Mouse (Mus musculus) CH12.LX (cell line): ENCODE measurements around the gene Cox4i2. TPM values are rescaled to one million over a fixed set of nuclear protein-coding genes. Genes with fewer than 3 reads are reported as not detected.

Experiments used
- DNase-seq: peaks from one replicate; pipeline ENCODE4 v3.0.0-alpha.2; 2013; ENCODE audit errors: extremely low read depth
- H3K27ac ChIP-seq: 2 replicates; pipeline ENCODE4 v1.5.1; 2012; ENCODE audit warnings: low read depth, mild to moderate bottlenecking, control low read depth, moderate library complexity; ENCODE audit not compliant: insufficient read depth
- H3K27me3 ChIP-seq: replicated peaks from 2 replicates; pipeline ENCODE3; 2012; ENCODE audit warnings: inconsistent platforms
- H3K36me3 ChIP-seq, 2 experiments: replicated peaks in 1 of 2; 2 replicates each; pipeline versions ENCODE3 to v1.6.1; 2012; ENCODE audit warnings: inconsistent platforms in 1 of 2, low read length in 1 of 2, mild to moderate bottlenecking in 1 of 2, mixed read lengths in 1 of 2, moderate library complexity in 1 of 2; ENCODE audit not compliant: control insufficient read depth in 1 of 2, insufficient read depth in 1 of 2
- H3K4me1 ChIP-seq, 2 experiments: 2 replicates each; pipeline ENCODE4 v1.6.1; 2012; ENCODE audit warnings: inconsistent platforms in 1 of 2, moderate library complexity in 1 of 2; ENCODE audit not compliant: insufficient read depth in 2 of 2, control insufficient read depth in 1 of 2
- H3K4me2 ChIP-seq: 2 replicates; pipeline ENCODE4 v1.6.1; 2012; ENCODE audit warnings: low read depth, mild to moderate bottlenecking, control low read depth; ENCODE audit not compliant: poor library complexity, insufficient read depth, severe bottlenecking
- H3K4me3 ChIP-seq, 3 experiments: fragments of 150-350 bp in 1 of 3; sonication (generic) in 1 of 3; replicated peaks in 1 of 3; 2 replicates each; pipeline versions ENCODE3 to v1.5.1; 2011 to 2012; ENCODE audit warnings: low read depth in 2 of 3, low read length in 2 of 3, mild to moderate bottlenecking in 2 of 3, moderate library complexity in 2 of 3, control low read depth in 1 of 3, improper control_type of control experiment in 1 of 3, inconsistent platforms in 1 of 3, mixed read lengths in 1 of 3; ENCODE audit not compliant: poor library complexity in 1 of 3
- H3K79me2 ChIP-seq: replicated peaks from 2 replicates; pipeline ENCODE4 v1.6.1; 2012; ENCODE audit warnings: mild to moderate bottlenecking, moderate library complexity; ENCODE audit not compliant: control insufficient read depth, poor library complexity, insufficient read depth, severe bottlenecking; ENCODE audit errors: extremely low read depth
- H3K9ac ChIP-seq: 2 replicates; pipeline ENCODE4 v1.6.1; 2012; ENCODE audit warnings: low read depth, mild to moderate bottlenecking, control low read depth, moderate library complexity; ENCODE audit not compliant: insufficient read depth
- H3K9me3 ChIP-seq: replicated peaks from 2 replicates; pipeline ENCODE3; 2012; ENCODE audit warnings: low read length, inconsistent platforms, mixed read lengths
- BHLHE40 ChIP-seq: IDR thresholded peaks from 2 replicates; pipeline ENCODE4 v1.6.1; 2011; ENCODE audit warnings: mild to moderate bottlenecking, low read depth, low read length, improper control_type of control experiment
- CHD2 ChIP-seq: IDR thresholded peaks from 2 replicates; pipeline ENCODE4 v1.6.1; 2011; ENCODE audit warnings: low read length, improper control_type of control experiment
- E2F4 ChIP-seq: IDR thresholded peaks from 2 replicates; pipeline ENCODE4 v1.6.1; 2011; ENCODE audit warnings: low read depth, low read length, improper control_type of control experiment; ENCODE audit not compliant: insufficient replicate concordance
- GABPA ChIP-seq: IDR thresholded peaks from 2 replicates; pipeline ENCODE4 v1.6.1; 2012; ENCODE audit warnings: low read depth, low read length, improper control_type of control experiment, inconsistent platforms; ENCODE audit not compliant: insufficient replicate concordance
- IRF4 ChIP-seq: IDR thresholded peaks from 2 replicates; pipeline ENCODE4 v1.6.1; 2014; ENCODE audit warnings: low read depth, mild to moderate bottlenecking, inconsistent platforms, low read length, improper control_type of control experiment
- MAFK ChIP-seq: IDR thresholded peaks from 2 replicates; pipeline ENCODE4 v1.6.1; 2011; ENCODE audit warnings: low read length, improper control_type of control experiment; ENCODE audit not compliant: insufficient replicate concordance
- MAZ ChIP-seq: IDR thresholded peaks from 2 replicates; pipeline ENCODE4 v1.6.1; 2012; ENCODE audit warnings: low read depth, mild to moderate bottlenecking, inconsistent platforms, low read length, improper control_type of control experiment, moderate library complexity
- MEF2A ChIP-seq: IDR thresholded peaks from 2 replicates; pipeline ENCODE4 v1.6.1; 2014; ENCODE audit warnings: low read depth, mild to moderate bottlenecking, inconsistent platforms, low read length, improper control_type of control experiment, borderline replicate concordance
- MXI1 ChIP-seq: IDR thresholded peaks from 2 replicates; pipeline ENCODE4 v1.6.1; 2011; ENCODE audit warnings: mild to moderate bottlenecking, low read depth, low read length, improper control_type of control experiment
- POLR2A ChIP-seq: IDR thresholded peaks from 2 replicates; pipeline ENCODE4 v1.6.1; 2011; ENCODE audit warnings: low read depth, mild to moderate bottlenecking, improper control_type of control experiment, low read length
- RCOR1 ChIP-seq: conservative IDR thresholded peaks from 2 replicates; pipeline ENCODE4 v1.6.1; 2012; ENCODE audit warnings: low read depth, mild to moderate bottlenecking, inconsistent platforms, low read length, improper control_type of control experiment
- SMC3 ChIP-seq: IDR thresholded peaks from 2 replicates; pipeline ENCODE4 v1.6.1; 2011; ENCODE audit warnings: low read depth, low read length, improper control_type of control experiment
- TCF12 ChIP-seq: IDR thresholded peaks from 2 replicates; pipeline ENCODE4 v1.6.1; 2014; ENCODE audit warnings: low read depth, mild to moderate bottlenecking, inconsistent platforms, low read length, improper control_type of control experiment
- USF1 ChIP-seq: IDR thresholded peaks from 2 replicates; pipeline ENCODE4 v1.6.1; 2014; ENCODE audit warnings: low read depth, mild to moderate bottlenecking, inconsistent platforms, low read length, improper control_type of control experiment
- ZC3H11A ChIP-seq: IDR thresholded peaks from 2 replicates; pipeline ENCODE4 v1.6.1; 2012; ENCODE audit warnings: low read depth, mild to moderate bottlenecking, inconsistent platforms, low read length, improper control_type of control experiment
- ZNF384 ChIP-seq: IDR thresholded peaks from 2 replicates; pipeline ENCODE4 v1.6.1; 2012; ENCODE audit warnings: low read depth, low read length, improper control_type of control experiment, inconsistent platforms
- dilution Hi-C: fragments of 300-500 bp; cut with MboI; formaldehyde crosslinking; loops from 2 replicates; pipeline ENCODE4 v1.14.3; 2020; ENCODE audit warnings: low sequenced_read_pairs; ENCODE audit not compliant: extremely low pct_unique_long_range_greater_than_20kb, extremely low pct_ligation_motif_present
- in situ Hi-C: fragments of 300-500 bp; cut with MboI; formaldehyde crosslinking; loops from 3 replicates; pipeline ENCODE4 v1.14.3; 2019; ENCODE audit warnings: low sequenced_read_pairs, low pct_ligation_motif_present, low pct_unique_long_range_greater_than_20kb, mixed read lengths
- polyA plus RNA-seq: library from polyadenylated mRNA; unstranded; fragments of >175 nt; gene quantifications from 2 replicates; pipeline ENCODE4 v1.2.1, GENCODE M21; 2012; ENCODE audit warnings: low read depth; ENCODE audit not compliant: insufficient read length
- total RNA-seq, 2 experiments: library from RNA; depleted of rRNA; stranded (reverse); fragments of 300-350 nt in 1 of 2; fragments of >200 nt in 1 of 2; gene quantifications; 2 replicates each; pipeline ENCODE4 v1.2.3; 2012 to 2014

Gene Cox4i2
- total and polyA plus RNA-seq, 3 experiments = not detected

DNA sequence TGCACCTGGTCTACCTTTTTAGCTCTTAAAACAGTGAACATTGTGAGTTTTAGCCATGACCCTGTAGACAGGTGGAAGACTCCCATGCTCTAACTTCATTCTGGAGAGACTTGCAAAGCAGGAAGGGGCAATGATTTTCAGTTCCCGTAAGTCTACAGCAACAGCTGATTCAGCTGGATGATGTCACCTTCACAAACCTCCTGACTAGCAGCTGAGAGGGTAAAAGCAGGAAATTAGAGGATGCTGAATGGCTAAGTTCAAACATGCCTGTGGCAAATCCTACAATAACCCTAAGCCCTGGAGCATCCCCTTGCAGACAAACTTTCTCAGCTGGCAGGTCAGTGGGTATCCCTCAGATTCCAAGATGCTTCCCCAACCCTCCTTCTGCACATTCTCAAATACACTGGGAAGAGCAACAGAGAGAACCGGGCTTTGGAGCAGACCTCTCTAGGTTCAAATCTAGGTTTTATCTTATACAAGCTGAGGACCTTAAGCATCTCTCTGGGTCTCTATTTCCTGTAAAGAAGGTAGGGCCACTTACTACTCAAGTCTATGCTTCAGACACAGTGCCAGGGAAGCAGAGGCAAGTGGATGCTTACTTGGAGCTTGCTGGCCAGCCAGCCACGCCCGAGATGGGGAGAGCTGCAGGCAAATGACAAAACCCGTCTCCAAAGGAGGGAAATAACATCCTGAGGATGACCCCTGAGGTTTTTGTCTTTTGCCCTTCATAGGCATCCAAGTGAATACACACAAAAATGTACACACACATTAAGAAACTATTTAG lies 56.4 kb downstream of the Cox4i2 start (continued):
- TF ChIP-seq BHLHE40 (peak; percentile 85), RCOR1 (peak; percentile 86; the same call in 1 of the 2 replicates), E2F4 (peak; percentile 67; the same call in 1 of the 2 replicates), MAZ (peak; percentile 80; the same call in 1 of the 2 replicates), POLR2A (peak; percentile 50)

DNA sequence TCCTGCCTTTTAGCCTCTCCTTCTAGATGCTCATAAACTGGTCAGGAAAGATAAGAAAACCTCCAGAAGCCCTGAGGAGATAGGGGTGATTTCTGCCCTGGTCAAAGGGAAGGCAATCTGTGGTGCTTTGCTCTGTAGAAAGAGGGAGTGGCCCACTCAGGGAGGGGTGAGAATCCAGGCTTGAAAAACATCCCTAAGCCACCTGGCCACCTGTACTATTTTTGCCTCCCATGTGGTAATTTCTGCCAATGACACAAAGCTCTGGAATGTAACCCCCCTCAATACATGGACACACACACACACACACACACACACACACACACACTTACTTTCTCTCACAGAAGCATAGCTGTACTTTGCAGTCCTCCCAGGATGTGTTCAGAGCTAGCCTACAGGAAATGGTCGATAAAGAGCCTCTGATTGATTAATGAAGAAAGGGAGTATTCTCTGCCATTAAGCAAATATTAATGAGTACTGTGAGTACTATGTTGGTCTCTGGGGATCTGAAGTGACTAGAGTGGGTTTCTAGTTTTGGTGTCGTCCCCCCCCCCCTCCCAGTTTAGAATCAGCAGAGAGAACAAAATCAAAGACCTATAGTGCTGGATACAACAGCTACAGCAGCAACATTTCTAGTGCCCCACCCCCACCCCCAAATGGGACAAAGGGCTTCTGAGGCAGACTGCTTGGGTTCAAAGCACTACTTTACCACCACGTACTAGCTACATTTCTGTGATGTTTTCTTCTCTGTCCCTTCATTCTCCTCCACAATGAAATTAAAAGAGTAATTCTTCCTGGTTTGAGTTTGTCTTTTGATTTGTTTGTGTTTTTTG lies 57.6 kb downstream of the Cox4i2 start:
- no peak for DNase-seq
- Histone ChIP-seq H3K4me3 (no peak overlapping the region), H3K79me2 (peaks cover 96% of the 10 kb centered on the region), H3K27ac (peak overlapping the region; percentile 96), H3K4me1 (peaks cover 43 to 91% of the 10 kb centered on the region in 2 experiments), H3K27me3 (no peaks in the 10 kb centered on the region), H3K4me2 (peak overlapping the region; percentile 68), H3K9me3 (no peaks in the 10 kb centered on the region), H3K9ac (peak overlapping the region; percentile 74), H3K36me3 (peaks cover 16 to 51% of the 10 kb centered on the region in 2 experiments)
- dilution Hi-C loops = no loop called here
- in situ Hi-C loops = no loop called here
- TF ChIP-seq USF1 (no peak), SMC3 (no peak), MXI1 (0 out of 2 replicates have a peak, but pooled peaks have one; percentile 18), ZNF384 (no peak), MEF2A (peak; percentile 62; the same call in 1 of the 2 replicates), TCF12 (0 out of 2 replicates have a peak, but pooled peaks have one; percentile 33), CHD2 (peak; percentile 9; the same call in 1 of the 2 replicates), IRF4 (peak; percentile 17; the same call in 1 of the 2 replicates), ZC3H11A (no peak), MAFK (no peak), GABPA (no peak)
